In genomic region chr4:98817184-98817911, GRCm38 (mm10) we compare ENCODE assay signal across 8 mouse cellular contexts. TPM values are rescaled to one million over a fixed set of nuclear protein-coding genes. Genes with fewer than 3 reads are reported as not detected.
A peak's percentile ranks its signal among the peaks of the same experiment; 100 is the strongest.
DNase-seq lines count a peak whose midpoint lies in the region; TF ChIP-seq lines count a peak whose summit lies in the region.

Gene Kank4, minus strand, starts transcription at chr4:98817537.

- H3K4me1 ChIP-seq in kidney, adult 2 months (ENCODE audit: control insufficient read depth, insufficient read depth, low read length) = no peaks in the 10 kb centered on the region
- H3K4me1 ChIP-seq in lung, adult 2 months (ENCODE audit: control insufficient read depth, insufficient read depth, low read length) = peaks cover 9% of the 10 kb centered on the region

- TF ChIP-seq POLR2A in kidney, adult 2 months (IDR thresholded peaks at IDR 0.05; ENCODE audit: low read depth, low read length) = no peak
- peak; percentile 36; the same call in 1 of the 2 replicates for TF ChIP-seq POLR2A in lung, adult 2 months (IDR thresholded peaks at IDR 0.05; ENCODE audit: borderline replicate concordance, extremely low read depth, low read depth, low read length)

- peak; percentile 26 to 40 for DNase-seq in cerebellum, postnatal 10 days
- no peak for DNase-seq in cerebellum, adult 9-10 months
- DNase-seq in embryo, embryonic 10.5 days (ENCODE audit: low spot score) = peak; percentile 71
- peak; percentile 16 to 23 for DNase-seq in heart, adult 9 months (ENCODE audit: low spot score in 2 of 2)
- peak; percentile 61 for DNase-seq in kidney, adult 2 months
- peak; percentile 46 for DNase-seq in lung, adult 2 months
- peak; percentile 45 for DNase-seq in ovary, postnatal 14 days (ENCODE audit: low spot score)
- DNase-seq in layer of hippocampus, adult 18-20 months (ENCODE audit: low spot score in 2 of 2) = no peak

- H3K27me3 ChIP-seq in kidney, adult 2 months (replicated peaks; ENCODE audit: control insufficient read depth, insufficient read depth, low read length) = 0 out of 2 replicates have a peak, but pooled peaks cover 1% of the 10 kb centered on the region

- no peak for TF ChIP-seq CTCF in kidney, adult 2 months (conservative IDR thresholded peaks at IDR 0.05; ENCODE audit: insufficient read depth, insufficient read length, low read depth, low read length)
- no peak for TF ChIP-seq CTCF in lung, adult 2 months (IDR thresholded peaks at IDR 0.05; ENCODE audit: insufficient read depth, low read length)

- peak within 1 kb of the TSS; percentile 79 for H3K27ac ChIP-seq in kidney, adult 2 months (ENCODE audit: insufficient read depth, low read depth, low read length)

- no peaks in the 10 kb centered on the region for H3K36me3 ChIP-seq in kidney, adult 2 months (ENCODE audit: control insufficient read depth, insufficient read depth, low read length)

- 1% methylated on average over 72 of the region's 72 CpGs for WGBS in kidney, adult 2 months
- WGBS in lung, adult 2 months = under 1% methylated on average over 72 of the region's 72 CpGs

- H3K4me3 ChIP-seq in kidney, adult 2 months (ENCODE audit: insufficient read depth, low read depth, low read length) = peak within 1 kb of the TSS; percentile 74
- peak within 1 kb of the TSS; percentile 72 for H3K4me3 ChIP-seq in lung, adult 2 months (replicated peaks; ENCODE audit: extremely low read depth, low read depth, low read length)

RNA-seq across cellular contexts. Expression of gene Kank4, which starts in this region (rescaled TPM):
- polyA plus RNA-seq in kidney, adult 2 months (2012; rRNA removed) = 3.2 and 3.5 TPM in 2 replicates
- polyA plus RNA-seq in lung, adult 2 months (2012; rRNA removed) = 6.9 and 9.3 TPM in 2 replicates
- total RNA-seq in layer of hippocampus, adult 18-20 months (2021) = 1 to 10 TPM; 2.1 to 3.8 TPM

Comparison
In these comparisons a context has a peak if more than half of its experiments do, and no peak if none do; other contexts are left out.
1. DNase-seq: peak in cerebellum, postnatal 10 days (2 of 2), embryo, embryonic 10.5 days (single experiment), heart, adult 9 months (2 of 2), kidney, adult 2 months (single experiment), lung, adult 2 months (single experiment) and ovary, postnatal 14 days (single experiment); none in cerebellum, adult 9-10 months (single experiment) and layer of hippocampus, adult 18-20 months (0 of 2).